Mouse (Mus musculus): ENCODE data around the gene Olfr1413.
A peak's percentile ranks its signal among the peaks of the same experiment; 100 is the strongest.

DNA sequence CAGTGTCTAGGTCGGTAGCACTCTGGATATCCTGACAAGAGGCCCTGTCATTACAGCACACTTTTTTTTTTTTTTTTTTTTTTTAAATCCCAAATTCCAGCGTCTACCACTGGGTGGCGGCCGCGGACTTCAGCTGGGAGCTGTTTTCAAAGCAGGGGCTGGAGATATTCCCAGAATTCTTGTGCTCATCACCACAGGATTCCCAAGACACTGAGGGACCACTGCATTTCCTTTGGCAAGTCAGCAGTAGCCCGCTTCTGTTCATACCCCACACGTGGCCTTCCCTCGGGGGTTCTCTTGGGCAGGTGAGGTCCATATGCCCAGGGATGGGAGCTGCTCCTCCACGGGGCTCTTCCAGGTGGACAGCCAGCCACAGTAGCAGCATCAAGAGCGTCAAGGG, 49.7 kb upstream of the Olfr1413 start:
- TF ChIP-seq POLR2A (IDR thresholded peaks at IDR 0.05; ENCODE audit: borderline replicate concordance, low read depth, low read length) (no peak), CTCF (IDR thresholded peaks at IDR 0.05; ENCODE audit: low read depth, low read length) (peak; percentile 78)

Measured in bone marrow macrophage, adult 2 months (primary cell).